Mouse (Mus musculus): ENCODE results near the gene Psme2. TPM values are rescaled to one million over a fixed set of nuclear protein-coding genes. Genes with fewer than 3 reads are reported as not detected.

The Psme2 gene
- total RNA-seq, 2 experiments from 2014 or later: 103 to 107 TPM

DNA sequence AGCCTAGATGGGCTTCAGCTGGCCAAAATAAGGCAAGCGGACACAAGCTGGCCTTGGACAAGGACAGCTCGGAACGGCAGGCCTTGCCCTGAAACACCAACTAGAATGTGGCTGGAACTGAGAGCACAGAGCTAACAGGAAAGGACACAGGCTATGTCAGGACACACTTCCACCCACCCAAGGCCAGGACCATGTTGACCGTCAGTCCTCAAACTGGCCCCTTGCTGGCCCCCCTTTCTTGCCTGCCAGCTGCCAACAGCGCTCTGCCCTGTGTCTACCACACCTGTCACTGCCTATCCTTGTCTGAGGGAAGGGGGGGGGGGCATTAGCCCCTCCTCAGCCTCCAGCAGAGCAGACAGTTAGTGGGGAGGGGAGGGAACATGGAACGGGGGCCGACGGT lies 15.6 kb downstream of the Psme2 start, which contains the start of gene Fitm1:
Fitm1 (plus strand) TSS at position 316 of the 400 bp plus-strand sequence.
- peak in 1 of 2 experiments; percentile 58 for DNase-seq
- intact Hi-C loops (cut with DNase I): no loop called here

DNA sequence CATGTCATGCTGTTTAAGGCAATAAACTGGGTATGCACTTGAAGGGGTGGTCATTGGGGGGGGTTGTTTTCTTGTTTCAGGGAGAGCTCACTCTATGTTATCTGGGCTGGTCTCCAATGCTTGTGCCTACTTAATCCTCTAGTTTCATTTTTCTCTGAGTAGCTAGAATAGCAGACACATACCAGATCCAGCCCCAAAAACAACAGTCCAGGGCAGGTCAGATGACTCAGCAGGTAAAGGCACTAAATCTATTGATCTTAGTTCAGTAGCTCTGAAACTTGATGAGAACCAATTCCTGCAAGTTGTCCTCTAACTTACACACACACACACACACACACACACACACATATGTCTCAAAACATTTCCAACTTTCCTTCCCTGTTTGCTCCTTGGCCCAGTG lies 19.2 kb downstream of the Psme2 start:
- DNase-seq: no peak
- intact Hi-C loops (cut with DNase I): no loop called here

DNA sequence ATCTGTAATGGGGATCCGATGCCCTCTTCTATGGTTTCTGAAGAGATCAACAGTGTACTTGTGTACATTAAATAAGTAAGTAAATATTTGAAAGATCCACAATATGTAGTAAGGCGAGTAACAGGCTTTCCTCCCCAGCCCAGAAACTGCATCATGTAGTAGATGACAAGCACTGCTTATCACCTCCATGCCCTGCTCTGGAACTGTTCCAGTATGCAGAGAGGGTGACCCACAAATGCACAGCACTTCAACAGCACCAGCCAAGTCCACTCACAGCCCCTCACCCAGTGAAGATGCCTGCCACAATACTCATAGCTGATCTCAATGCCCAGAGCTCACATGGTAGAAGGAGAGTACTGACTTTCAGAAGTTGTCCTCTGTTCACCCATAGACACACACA lies 20.3 kb downstream of the Psme2 start:
- intact Hi-C loops (cut with DNase I): no loop called here
- DNase-seq: no peak

- intact Hi-C loops (cut with DNase I): no loop called here
These were observed 23.4 kb downstream of the Psme2 start for GRCm38 (mm10) chr14:55567496-55567895.

DNA sequence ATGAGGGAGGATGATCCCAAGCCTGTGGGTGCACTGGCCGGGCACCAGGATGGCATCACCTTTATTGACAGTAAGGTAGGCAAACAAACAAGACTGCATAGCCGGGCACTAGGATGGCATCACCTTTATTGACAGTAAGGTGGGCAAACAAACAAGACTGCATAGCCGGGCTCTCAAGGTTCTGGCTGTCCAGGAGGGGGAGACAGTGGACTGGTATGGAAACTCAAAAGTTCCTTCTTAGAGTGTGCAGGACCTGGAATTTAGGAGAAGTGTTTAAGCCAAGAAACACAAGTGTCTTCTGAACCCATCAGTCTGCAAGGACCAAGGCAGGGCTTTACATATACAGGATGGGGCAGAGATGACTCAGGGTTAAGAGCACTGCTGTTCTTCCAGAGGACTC lies 25.2 kb downstream of the Psme2 start:
- DNase-seq: no peak
- intact Hi-C loops (cut with DNase I): no loop called here

More at GRCm38 (mm10) chr14:55567496-55567895, 23.4 kb downstream of the Psme2 start:
- no peak for DNase-seq

DNA sequence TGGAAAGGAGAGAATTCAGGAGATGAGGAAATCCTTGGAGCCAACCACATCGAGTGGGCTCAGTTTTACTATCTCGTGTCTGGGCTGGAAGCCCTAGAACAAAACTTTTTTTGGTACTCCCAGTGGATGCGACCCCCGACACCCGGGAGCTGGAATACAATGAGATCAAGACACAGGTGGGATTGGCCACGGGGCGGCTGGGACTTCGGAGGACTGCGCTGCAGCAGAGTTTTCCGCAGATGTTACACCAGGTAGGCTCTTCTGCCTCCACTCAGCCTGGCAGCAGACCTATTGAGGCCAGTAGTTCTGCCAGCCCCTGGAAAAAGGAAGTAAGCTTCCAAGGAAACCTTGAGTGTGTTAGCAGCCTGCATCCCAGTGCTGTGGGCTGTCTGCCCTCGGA lies 27.7 kb downstream of the Psme2 start:
- intact Hi-C loops (cut with DNase I): no loop called here
- no peak for DNase-seq

- DNase-seq: no peak
- intact Hi-C loops (cut with DNase I): no loop called here
These were observed 29.1 kb downstream of the Psme2 start for GRCm38 (mm10) chr14:55561860-55562259.

GRCm38 (mm10) chr14:55560202-55561073 lies 30.5 kb downstream of the Psme2 start, which contains the start of gene A730061H03Rik:
TSS of gene A730061H03Rik (minus strand) at chr14:55560406.
- intact Hi-C loops (cut with DNase I): no loop called here
- DNase-seq: peak; percentile 96 to 98

- DNase-seq: peak; percentile 87 to 90
- intact Hi-C loops (cut with DNase I): loop anchor here (1.0 to 5.0 kb wide), 2 partner anchors 18 to 82 kb away; partner anchors contain the start of gene Dhrs4
These were observed 31.1 kb downstream of the Psme2 start, which contains the start of gene Dcaf11 for GRCm38 (mm10) chr14:55559799-55560201. TSS of gene Dcaf11 (plus strand) at chr14:55560006.

- intact Hi-C loops (cut with DNase I): loop anchor here (1.0 to 5.0 kb wide), 2 partner anchors 18 to 82 kb away; partner anchors contain the start of gene Dhrs4
- DNase-seq: no peak
These were observed 32.0 kb downstream of the Psme2 start for GRCm38 (mm10) chr14:55558740-55559448.

DNA sequence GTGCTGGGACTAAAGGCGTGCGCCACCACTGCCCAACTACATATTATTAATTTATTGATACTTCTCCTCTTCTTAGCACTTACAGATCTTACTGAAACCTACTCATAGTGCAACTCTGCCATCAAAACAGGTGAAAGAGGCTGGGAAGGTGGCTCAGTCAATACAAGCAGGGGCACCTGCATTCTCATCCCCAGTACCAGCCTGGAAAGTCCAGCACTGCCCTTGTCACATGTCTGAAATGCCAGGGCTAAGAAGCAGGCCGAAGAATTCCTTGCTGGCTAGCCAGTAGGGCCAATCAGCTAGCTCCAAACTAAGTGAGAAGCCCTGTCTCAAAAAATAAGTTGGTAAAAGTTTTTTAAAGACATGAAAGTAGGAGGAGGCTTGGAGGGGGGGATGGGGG lies 33.3 kb downstream of the Psme2 start:
- DNase-seq: no peak
- intact Hi-C loops (cut with DNase I): loop anchor here (1.0 to 5.0 kb wide), 2 partner anchors 59 to 80 kb away; partner anchors contain the start of gene Dhrs4

DNA sequence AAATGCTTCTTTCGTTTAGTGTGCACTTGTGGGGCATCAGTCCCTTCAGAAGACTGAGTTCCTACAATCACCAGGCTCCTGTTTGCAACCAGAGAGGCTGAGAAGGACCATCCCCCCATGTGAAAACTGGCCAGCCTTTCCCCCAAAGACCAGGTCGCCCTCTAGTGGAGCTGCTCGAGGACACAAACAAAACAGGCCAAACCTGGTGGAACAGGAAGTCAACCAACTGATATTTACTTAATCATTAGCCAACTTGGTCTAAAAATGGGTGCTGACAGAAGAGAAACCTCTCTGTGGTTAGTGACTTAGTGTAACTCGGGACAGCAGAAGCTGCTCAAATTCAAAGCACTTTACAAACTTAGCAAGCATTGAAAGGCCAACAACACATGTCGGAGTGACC lies 33.9 kb downstream of the Psme2 start:
- DNase-seq: peak; percentile 81 to 82
- intact Hi-C loops (cut with DNase I): loop anchor here (1.0 to 5.0 kb wide), 2 partner anchors 59 to 80 kb away; partner anchors contain the start of gene Dhrs4

- DNase-seq: no peak
- intact Hi-C loops (cut with DNase I): loop anchor here (5.0 kb wide), 1 partner anchor 78 kb away; the partner anchor contains the start of gene Dhrs4
These were observed 35.1 kb downstream of the Psme2 start for GRCm38 (mm10) chr14:55555788-55556187.

DNA sequence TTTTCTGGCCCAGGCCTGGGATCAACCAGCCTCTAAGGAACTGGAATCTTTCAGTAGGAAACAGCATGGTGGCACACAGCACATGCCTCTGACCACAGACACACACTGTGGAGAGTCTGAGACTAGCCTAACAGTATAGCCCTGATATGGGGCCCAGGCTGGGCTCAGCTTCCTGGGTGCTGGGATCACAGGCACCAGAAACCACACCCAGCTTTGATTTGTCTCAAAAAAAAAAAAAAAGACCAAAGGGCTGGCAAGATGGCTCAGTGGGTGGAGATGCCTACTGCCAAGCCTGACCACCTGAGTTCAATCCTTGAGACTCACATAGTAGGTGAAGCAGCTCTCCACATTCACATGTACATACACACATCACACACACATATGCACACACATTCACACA lies 36.3 kb downstream of the Psme2 start:
- intact Hi-C loops (cut with DNase I): loop anchor here (5.0 kb wide), 1 partner anchor 77 kb away; the partner anchor contains the start of gene Dhrs4
- DNase-seq: no peak

- DNase-seq: no peak
- intact Hi-C loops (cut with DNase I): no loop called here
These were observed 39.1 kb downstream of the Psme2 start for GRCm38 (mm10) chr14:55551794-55552193.

GRCm38 (mm10) chr14:55551347-55551746 lies 39.6 kb downstream of the Psme2 start:
- intact Hi-C loops (cut with DNase I): no loop called here
- DNase-seq: no peak

DNA sequence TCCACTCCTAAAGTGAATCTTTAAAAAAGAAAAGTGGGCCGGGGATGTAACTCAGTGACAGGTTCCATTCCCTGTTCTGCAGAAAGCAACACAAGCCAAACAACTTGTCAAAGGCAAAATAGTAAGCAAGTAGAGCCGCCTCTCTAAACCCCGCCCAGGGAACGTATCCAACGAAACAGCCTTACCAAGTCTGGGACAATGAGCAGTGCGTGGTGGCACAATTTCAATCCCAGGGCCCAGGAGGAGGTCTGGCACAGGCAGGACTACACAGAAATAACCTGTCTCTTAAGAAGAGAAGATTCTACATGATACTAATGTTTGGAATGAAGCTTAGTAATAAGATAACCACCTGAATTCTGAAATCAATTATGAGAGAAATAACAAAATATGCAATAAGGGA lies 40.7 kb downstream of the Psme2 start:
- no peak for DNase-seq
- intact Hi-C loops (cut with DNase I): no loop called here

DNA sequence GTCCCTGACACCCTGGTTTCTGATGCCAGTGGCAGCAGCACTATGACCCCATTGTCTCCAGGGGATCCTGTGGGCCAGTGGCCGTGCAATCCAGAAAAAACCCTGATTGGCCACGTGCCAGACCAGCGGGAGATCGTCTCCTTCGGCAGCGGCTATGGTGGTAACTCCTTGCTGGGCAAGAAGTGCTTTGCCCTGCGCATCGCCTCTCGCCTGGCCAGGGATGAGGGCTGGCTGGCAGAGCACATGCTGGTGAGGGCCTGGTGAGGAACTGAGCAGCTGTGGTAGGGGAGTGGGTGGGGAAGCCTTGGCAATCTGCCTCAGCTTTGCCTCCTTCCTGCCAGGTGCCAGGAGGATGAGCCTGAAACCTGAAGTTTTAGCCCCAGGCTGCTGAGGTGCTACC lies 46.6 kb downstream of the Psme2 start:
- DNase-seq: no peak
- intact Hi-C loops (cut with DNase I): no loop called here

- no peak for DNase-seq
- intact Hi-C loops (cut with DNase I): no loop called here
These were observed 48.6 kb downstream of the Psme2 start for GRCm38 (mm10) chr14:55542268-55542667.

- peak; percentile 89 to 92 for DNase-seq
- intact Hi-C loops (cut with DNase I): loop anchor here (1.0 kb wide), 1 partner anchor 18 kb away; no protein-coding TSS in a partner anchor
These were observed 50.1 kb downstream of the Psme2 start for GRCm38 (mm10) chr14:55540787-55541321.
